Mouse (Mus musculus): ENCODE data around the gene Flot2. TPM values are rescaled to one million over a fixed set of nuclear protein-coding genes. Genes with fewer than 3 reads are reported as not detected.
"Not testable (repeated sequence)": the region's sequence is repeated elsewhere in the genome, so short reads cannot be mapped to it uniquely, and the experiment has no call there.

Flot2 gene
- polyA plus RNA-seq, 1 experiment from 2014 or later, result 40.4 TPM

DNA sequence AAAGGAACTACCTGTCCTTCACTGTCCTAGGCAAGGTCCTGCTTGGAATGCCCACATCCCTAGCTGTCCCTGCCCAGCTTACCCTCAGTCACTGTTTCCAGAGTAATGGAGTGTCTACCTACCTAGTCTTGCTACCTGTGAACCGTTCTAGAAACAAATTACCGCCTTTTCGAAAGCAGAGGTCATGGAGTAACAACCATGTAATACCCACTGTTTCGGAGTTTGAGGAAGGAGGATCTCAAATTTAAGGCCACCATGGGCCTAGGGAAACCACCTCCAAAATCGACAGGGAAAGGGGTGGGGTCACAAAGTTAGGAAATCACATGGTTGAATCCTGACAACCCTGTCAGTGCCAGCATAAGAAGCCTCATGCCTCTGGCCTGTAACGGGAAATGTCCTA lies 6.3 kb upstream of the Flot2 start:
- peak overlapping the region; percentile 94; the same call in 1 of the 2 replicates for H3K4me2 ChIP-seq (ENCODE audit: low read depth, low read length)
- H3K4me1 ChIP-seq (ENCODE audit: control insufficient read depth, insufficient read depth, low read length), result no peaks in the 10 kb centered on the region
- ATAC-seq (replicated peaks; ENCODE audit: insufficient number of reproducible peaks, low FRiP score, low TSS enrichment, low read depth), result no peak
- H3K27ac ChIP-seq (replicated peaks; ENCODE audit: low read depth, low read length), result no peak overlapping the region
- no peaks in the 10 kb centered on the region for H3K27me3 ChIP-seq (ENCODE audit: control insufficient read depth, insufficient read depth, low read length)
- H3K36me3 ChIP-seq (replicated peaks; ENCODE audit: control insufficient read depth, insufficient read depth, low read depth, low read length), result peaks cover 2% of the 10 kb centered on the region
- H3K9me3 ChIP-seq (replicated peaks; ENCODE audit: control insufficient read depth, low read length), result no peaks in the 10 kb centered on the region
- DNase-seq (ENCODE audit: low spot score), result no peak
- H3K4me3 ChIP-seq (ENCODE audit: low read depth, low read length), result peak overlapping the region; percentile 64
- WGBS, result 35% methylated on average over 6 of the region's 6 CpGs
- H3K9ac ChIP-seq (replicated peaks; ENCODE audit: low read length), result no peak overlapping the region

GRCm38 (mm10) chr11:78031947-78032808 lies 5.6 kb upstream of the Flot2 start, which contains the start of gene Dhrs13:
Gene Dhrs13 (plus strand): TSS chr11:78032280.
- peaks cover 2% of the 10 kb centered on the region for H3K36me3 ChIP-seq (replicated peaks; ENCODE audit: control insufficient read depth, insufficient read depth, low read depth, low read length)
- peak; percentile 95 for DNase-seq (ENCODE audit: low spot score)
- no peaks in the 10 kb centered on the region for H3K27me3 ChIP-seq (ENCODE audit: control insufficient read depth, insufficient read depth, low read length)
- peak within 1 kb of the TSS; percentile 81 for H3K27ac ChIP-seq (replicated peaks; ENCODE audit: low read depth, low read length)
- H3K9me3 ChIP-seq (replicated peaks; ENCODE audit: control insufficient read depth, low read length), result no peaks in the 10 kb centered on the region
- H3K4me2 ChIP-seq (ENCODE audit: low read depth, low read length), result peak within 1 kb of the TSS; percentile 94
- H3K4me1 ChIP-seq (ENCODE audit: control insufficient read depth, insufficient read depth, low read length), result no peaks in the 10 kb centered on the region
- ATAC-seq (replicated peaks; ENCODE audit: insufficient number of reproducible peaks, low FRiP score, low TSS enrichment, low read depth), result peak; percentile 93
- H3K9ac ChIP-seq (replicated peaks; ENCODE audit: low read length), result peak within 1 kb of the TSS; percentile 80
- WGBS, result under 1% methylated on average over 80 of the region's 96 CpGs
- peak within 1 kb of the TSS; percentile 64 for H3K4me3 ChIP-seq (ENCODE audit: low read depth, low read length)

DNA sequence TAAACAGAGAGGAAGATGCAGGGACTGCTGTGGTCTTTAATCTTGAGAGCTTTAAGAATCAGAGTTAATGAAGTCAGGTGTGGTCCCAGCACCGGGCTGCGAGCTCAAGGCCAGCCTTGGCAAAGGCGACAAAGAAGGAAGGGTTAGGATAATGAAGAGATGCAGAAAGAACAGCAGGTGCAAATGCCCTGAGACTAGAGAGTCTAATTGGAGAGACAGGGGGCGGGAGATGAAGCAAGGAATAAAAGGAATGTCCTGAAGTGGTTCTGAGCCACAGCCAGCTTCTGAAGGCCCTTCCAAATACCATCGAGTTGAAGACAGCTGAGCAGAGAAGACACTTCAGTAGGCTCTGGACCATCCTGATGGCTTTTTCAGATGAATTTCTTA lies 4.9 kb upstream of the Flot2 start:
- Histone ChIP-seq H3K4me1 (ENCODE audit: control insufficient read depth, insufficient read depth, low read length) (no peaks in the 10 kb centered on the region), H3K9me3 (replicated peaks; ENCODE audit: control insufficient read depth, low read length) (no peaks in the 10 kb centered on the region), H3K27ac (replicated peaks; ENCODE audit: low read depth, low read length) (0 out of 2 replicates have a peak overlapping the region, but pooled peaks have one; percentile 81), H3K4me3 (ENCODE audit: low read depth, low read length) (peak overlapping the region; percentile 64), H3K27me3 (ENCODE audit: control insufficient read depth, insufficient read depth, low read length) (no peaks in the 10 kb centered on the region), H3K9ac (replicated peaks; ENCODE audit: low read length) (peak overlapping the region; percentile 80), H3K36me3 (replicated peaks; ENCODE audit: control insufficient read depth, insufficient read depth, low read depth, low read length) (peaks cover 2% of the 10 kb centered on the region), H3K4me2 (ENCODE audit: low read depth, low read length) (peak overlapping the region; percentile 94)
- 13% methylated on average over 5 of the region's 5 CpGs for WGBS
- no peak for ATAC-seq (replicated peaks; ENCODE audit: insufficient number of reproducible peaks, low FRiP score, low TSS enrichment, low read depth)
- no peak for DNase-seq (ENCODE audit: low spot score)

- H3K36me3 ChIP-seq (replicated peaks; ENCODE audit: control insufficient read depth, insufficient read depth, low read depth, low read length), result no peaks in the 10 kb centered on the region; the same call in none of the 2 replicates
- H3K4me3 ChIP-seq (ENCODE audit: low read depth, low read length), result no peak overlapping the region
- H3K4me2 ChIP-seq (ENCODE audit: low read depth, low read length), result no peak overlapping the region
- no peak overlapping the region for H3K9ac ChIP-seq (replicated peaks; ENCODE audit: low read length)
- no peaks in the 10 kb centered on the region; the same call in 1 of the 2 replicates for H3K4me1 ChIP-seq (ENCODE audit: control insufficient read depth, insufficient read depth, low read length)
- H3K9me3 ChIP-seq (replicated peaks; ENCODE audit: control insufficient read depth, low read length), result no peaks in the 10 kb centered on the region
- no peak for ATAC-seq (replicated peaks; ENCODE audit: insufficient number of reproducible peaks, low FRiP score, low TSS enrichment, low read depth)
- H3K27ac ChIP-seq (replicated peaks; ENCODE audit: low read depth, low read length), result no peak overlapping the region
- no peaks in the 10 kb centered on the region for H3K27me3 ChIP-seq (ENCODE audit: control insufficient read depth, insufficient read depth, low read length)
- DNase-seq (ENCODE audit: low spot score), result no peak
- WGBS, result 92% methylated on average over 23 of the region's 23 CpGs
Observed at GRCm38 (mm10) chr11:78033931-78034617, 3.7 kb upstream of the Flot2 start.

- Histone ChIP-seq H3K36me3 (replicated peaks; ENCODE audit: control insufficient read depth, insufficient read depth, low read depth, low read length) (no peaks in the 10 kb centered on the region; the same call in 1 of the 2 replicates), H3K4me1 (ENCODE audit: control insufficient read depth, insufficient read depth, low read length) (no peaks in the 10 kb centered on the region; the same call in 1 of the 2 replicates), H3K9ac (replicated peaks; ENCODE audit: low read length) (no peak overlapping the region), H3K4me3 (ENCODE audit: low read depth, low read length) (no peak overlapping the region), H3K27me3 (ENCODE audit: control insufficient read depth, insufficient read depth, low read length) (no peaks in the 10 kb centered on the region), H3K4me2 (ENCODE audit: low read depth, low read length) (no peak overlapping the region), H3K9me3 (replicated peaks; ENCODE audit: control insufficient read depth, low read length) (no peaks in the 10 kb centered on the region), H3K27ac (replicated peaks; ENCODE audit: low read depth, low read length) (no peak overlapping the region)
- 84% methylated on average over 10 of the region's 10 CpGs for WGBS
- ATAC-seq (replicated peaks; ENCODE audit: insufficient number of reproducible peaks, low FRiP score, low TSS enrichment, low read depth), result no peak
- DNase-seq (ENCODE audit: low spot score), result no peak
Observed at GRCm38 (mm10) chr11:78036791-78037190, 940 bp upstream of the Flot2 start.

DNA sequence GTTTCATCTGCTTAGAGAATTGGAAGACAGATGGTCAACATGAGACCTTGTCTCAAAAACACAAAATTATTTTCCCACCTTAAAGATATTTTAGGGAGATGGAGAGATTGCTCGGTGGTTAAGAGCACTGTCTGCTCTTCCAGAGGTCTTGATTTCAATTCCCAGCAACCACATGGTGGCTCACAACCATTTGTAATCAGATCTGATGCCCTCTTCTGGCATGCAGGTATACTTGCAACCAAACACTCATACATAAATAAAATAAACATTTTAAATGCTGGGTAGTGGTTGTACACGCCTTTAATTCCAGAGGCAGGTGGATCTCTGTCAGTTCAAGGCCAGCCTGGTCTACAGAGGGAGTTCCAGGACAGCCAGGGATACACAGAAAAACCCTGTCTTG lies 3.1 kb downstream of the Flot2 start:
- no peak for ATAC-seq (replicated peaks; ENCODE audit: insufficient number of reproducible peaks, low FRiP score, low TSS enrichment, low read depth)
- 68% methylated on average over 2 of the region's 2 CpGs for WGBS
- no peaks in the 10 kb centered on the region for H3K36me3 ChIP-seq (replicated peaks; ENCODE audit: control insufficient read depth, insufficient read depth, low read depth, low read length)

DNA sequence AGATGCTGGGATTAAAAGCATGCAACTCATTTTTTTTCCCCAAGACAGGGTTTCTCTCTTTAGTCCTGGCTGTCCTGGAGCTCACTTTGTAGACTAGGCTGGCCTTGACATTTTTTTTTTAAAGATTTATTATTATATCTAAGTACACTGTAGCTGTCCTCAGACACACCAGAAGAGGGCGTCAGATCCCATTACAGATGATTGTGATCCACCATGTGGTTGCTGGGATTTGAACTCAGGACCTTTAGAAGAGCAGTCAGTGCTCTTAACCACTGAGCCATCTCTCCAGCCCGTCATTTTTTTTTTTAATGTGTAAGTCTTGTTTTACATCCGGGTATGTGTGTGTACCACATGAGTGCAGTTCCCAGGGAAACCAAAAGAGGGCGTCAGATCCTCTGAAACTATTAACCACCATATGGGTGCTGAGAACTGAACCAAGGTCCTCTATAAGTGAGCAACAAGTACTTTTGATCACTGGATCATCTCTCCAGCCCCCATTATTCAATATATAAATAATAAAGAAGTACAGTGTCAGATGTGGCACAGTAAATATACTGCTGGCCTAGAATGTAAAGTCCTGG lies 4.6 kb downstream of the Flot2 start:
- H3K36me3 ChIP-seq (replicated peaks; ENCODE audit: control insufficient read depth, insufficient read depth, low read depth, low read length); H3K4me2 ChIP-seq (ENCODE audit: low read depth, low read length); H3K27ac ChIP-seq (replicated peaks; ENCODE audit: low read depth, low read length); ATAC-seq (replicated peaks; ENCODE audit: insufficient number of reproducible peaks, low FRiP score, low TSS enrichment, low read depth); H3K9ac ChIP-seq (replicated peaks; ENCODE audit: low read length); H3K4me1 ChIP-seq (ENCODE audit: control insufficient read depth, insufficient read depth, low read length); DNase-seq (ENCODE audit: low spot score); H3K27me3 ChIP-seq (ENCODE audit: control insufficient read depth, insufficient read depth, low read length); H3K4me3 ChIP-seq (ENCODE audit: low read depth, low read length); H3K9me3 ChIP-seq (replicated peaks; ENCODE audit: control insufficient read depth, low read length): not testable (repeated sequence)
- 88% methylated on average over 4 of the region's 4 CpGs for WGBS

More for the DNA sequence above, 3.1 kb downstream of the Flot2 start:
- Histone ChIP-seq H3K27me3 (ENCODE audit: control insufficient read depth, insufficient read depth, low read length) (no peaks in the 10 kb centered on the region), H3K27ac (replicated peaks; ENCODE audit: low read depth, low read length) (no peak overlapping the region), H3K9me3 (replicated peaks; ENCODE audit: control insufficient read depth, low read length) (no peaks in the 10 kb centered on the region), H3K4me2 (ENCODE audit: low read depth, low read length) (no peak overlapping the region), H3K9ac (replicated peaks; ENCODE audit: low read length) (no peak overlapping the region), H3K4me3 (ENCODE audit: low read depth, low read length) (no peak overlapping the region), H3K4me1 (ENCODE audit: control insufficient read depth, insufficient read depth, low read length) (no peaks in the 10 kb centered on the region; the same call in 1 of the 2 replicates)
- no peak for DNase-seq (ENCODE audit: low spot score)

Data from embryonic facial prominence, embryonic 11.5 days (tissue).